Comparison of ENCODE assay signal across 11 mouse cellular contexts in the genomic region with DNA sequence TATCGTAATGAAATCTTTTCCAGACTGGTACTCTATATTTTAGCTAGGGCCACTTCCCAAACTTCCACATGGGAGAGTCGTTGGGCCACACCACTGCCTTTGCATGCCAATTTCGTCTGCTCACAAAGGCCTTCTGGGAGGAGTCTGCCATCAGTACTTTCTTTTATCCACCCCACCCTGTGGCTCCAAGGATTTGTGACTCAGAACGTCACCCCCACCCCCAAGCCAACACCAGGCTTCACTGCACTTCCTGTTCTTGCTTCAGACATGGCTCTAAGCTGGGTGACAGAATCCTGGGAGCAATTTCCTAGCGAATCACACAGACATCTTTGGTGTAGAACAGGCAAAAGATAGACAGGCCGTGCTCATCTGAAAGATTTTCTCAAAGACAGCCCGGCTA. TPM values are rescaled to one million over a fixed set of nuclear protein-coding genes. Genes with fewer than 3 reads are reported as not detected.
DNase-seq lines count a peak whose midpoint lies in the region; ATAC-seq and TF ChIP-seq lines count a peak whose summit lies in the region.
"Had no signal": no experiment of that assay in that cellular context is flagged by ENCODE, and none has a peak within 500 bp of the region (broad histone marks: within the 10 kb centered on the region; RNA-seq: fewer than 3 reads in every experiment).

No protein-coding gene starts in this region.

- H3ac ChIP-seq in C2C12 (ENCODE audit: control insufficient read depth, insufficient read length, low read depth): peak overlapping the region; percentile 15

- peaks cover 32 to 39% of the 10 kb centered on the region in 2 experiments for H3K4me1 ChIP-seq in ES-E14 (ENCODE audit: control insufficient read depth in 2 of 2, insufficient read depth in 2 of 2, low read length in 2 of 2, poor library complexity in 1 of 2)
- H3K4me1 ChIP-seq in embryonic facial prominence, embryonic 14.5 days (ENCODE audit: control insufficient read depth, insufficient read depth, low read length): no peaks in the 10 kb centered on the region
- H3K4me1 ChIP-seq in hindbrain, embryonic 12.5 days: peaks cover 5% of the 10 kb centered on the region; the same call in 1 of the 2 replicates
- H3K4me1 ChIP-seq: hindbrain, embryonic 13.5 days had no signal

- no peak for ATAC-seq in embryonic facial prominence, embryonic 14.5 days (ENCODE audit: low read depth)
- no peak for ATAC-seq in hindbrain, embryonic 12.5 days (ENCODE audit: low FRiP score)

- in situ Hi-C loops in ES-E14 (cut with MboI; ENCODE audit: low sequenced_read_pairs in 2 of 2, unreplicated experiment in 2 of 2): no loop called here

- no peaks in the 10 kb centered on the region for H3K27me3 ChIP-seq in C2C12 (ENCODE audit: control insufficient read depth, insufficient read depth, insufficient read length)
- no peaks in the 10 kb centered on the region for H3K27me3 ChIP-seq in embryonic facial prominence, embryonic 14.5 days (replicated peaks; ENCODE audit: control insufficient read depth, insufficient read depth, low read length)
- H3K27me3 ChIP-seq in hindbrain, embryonic 12.5 days: no peaks in the 10 kb centered on the region
- H3K27me3 ChIP-seq: embryonic facial prominence, embryonic 13.5 days; hindbrain, embryonic 13.5 days had no signal

- DNase-seq in ES-E14 (ENCODE audit: low read depth, low spot score): no peak
- no peak for DNase-seq in embryonic facial prominence, embryonic 14.5 days (ENCODE audit: low spot score)
- DNase-seq in heart, postnatal 4 days: peak; percentile 33
- no peak for DNase-seq in cerebellum, adult 11 months
- no peak for DNase-seq in liver

- H3K4me2 ChIP-seq in embryonic facial prominence, embryonic 14.5 days (ENCODE audit: low read depth, low read length): no peak overlapping the region
- no peak overlapping the region for H3K4me2 ChIP-seq in hindbrain, embryonic 12.5 days (replicated peaks)
- H3K4me2 ChIP-seq: embryonic facial prominence, embryonic 13.5 days; hindbrain, embryonic 13.5 days had no signal

- H3K9me3 ChIP-seq in ES-E14 (ENCODE audit: control insufficient read depth, insufficient read depth, low read depth, low read length): no peaks in the 10 kb centered on the region
- H3K9me3 ChIP-seq in embryonic facial prominence, embryonic 14.5 days (ENCODE audit: control insufficient read depth, low read length): no peaks in the 10 kb centered on the region
- H3K9me3 ChIP-seq in hindbrain, embryonic 12.5 days (replicated peaks): no peaks in the 10 kb centered on the region
- H3K9me3 ChIP-seq: embryonic facial prominence, embryonic 13.5 days; hindbrain, embryonic 13.5 days had no signal

- H3K36me3 ChIP-seq in C2C12 (ENCODE audit: control insufficient read depth, insufficient read depth) (peaks cover 41% of the 10 kb centered on the region), ES-E14 (ENCODE audit: control insufficient read depth, insufficient read depth, low read length, poor library complexity, severe bottlenecking) (peaks cover 33% of the 10 kb centered on the region)
- H3K36me3 ChIP-seq in embryonic facial prominence, embryonic 14.5 days (ENCODE audit: control insufficient read depth, insufficient read depth, low read length): peaks cover 47% of the 10 kb centered on the region
- peaks cover 44% of the 10 kb centered on the region for H3K36me3 ChIP-seq in hindbrain, embryonic 12.5 days

- H3K4me3 ChIP-seq in C2C12 (ENCODE audit: insufficient read depth, poor library complexity, severe bottlenecking) (no peak overlapping the region), ES-E14 (ENCODE audit: insufficient read depth in 1 of 2, low read depth in 1 of 2, low read length in 2 of 2, poor library complexity in 1 of 2, severe bottlenecking in 1 of 2) (no peak overlapping the region)
- H3K4me3 ChIP-seq in embryonic facial prominence, embryonic 14.5 days (ENCODE audit: low read depth, low read length): no peak overlapping the region
- H3K4me3 ChIP-seq in hindbrain, embryonic 12.5 days: no peak overlapping the region
- H3K4me3 ChIP-seq: embryonic facial prominence, embryonic 13.5 days; hindbrain, embryonic 13.5 days had no signal

- peak overlapping the region; percentile 55; the same call in 1 of the 2 replicates for H3K27ac ChIP-seq in ES-E14 (ENCODE audit: insufficient read depth, low read depth, low read length, poor library complexity, severe bottlenecking)
- no peak overlapping the region for H3K27ac ChIP-seq in embryonic facial prominence, embryonic 14.5 days (replicated peaks; ENCODE audit: low read depth, low read length)
- H3K27ac ChIP-seq in hindbrain, embryonic 12.5 days: no peak overlapping the region
- H3K27ac ChIP-seq: embryonic facial prominence, embryonic 13.5 days; hindbrain, embryonic 13.5 days had no signal

- WGBS in embryonic facial prominence, embryonic 14.5 days: 57% methylated on average over 7 of the region's 7 CpGs
- 69% methylated on average over 7 of the region's 7 CpGs for WGBS in hindbrain, embryonic 12.5 days

- H3K79me2 ChIP-seq in C2C12 (ENCODE audit: control insufficient read depth, insufficient read depth): no peaks in the 10 kb centered on the region

- TF ChIP-seq CTCF in C2C12 (IDR thresholded peaks at IDR 0.05; ENCODE audit: control insufficient read depth, insufficient read depth, insufficient read length): no peak

- peak overlapping the region; percentile 41; the same call in 1 of the 2 replicates for H3K9ac ChIP-seq in ES-E14 (ENCODE audit: insufficient read depth, low read depth, low read length, poor library complexity, severe bottlenecking)
- peak overlapping the region; percentile 34; the same call in 1 of the 2 replicates for H3K9ac ChIP-seq in embryonic facial prominence, embryonic 14.5 days (ENCODE audit: low read depth, low read length)
- no peak overlapping the region for H3K9ac ChIP-seq in hindbrain, embryonic 12.5 days
- H3K9ac ChIP-seq: embryonic facial prominence, embryonic 13.5 days; hindbrain, embryonic 13.5 days had no signal

- H3K79me3 ChIP-seq in C2C12 (ENCODE audit: low read depth): peaks cover 2% of the 10 kb centered on the region

TF ChIP-seq in C2C12, 6 proteins besides CTCF, POLR2A, EP300 and RAD21:
- TF ChIP-seq CEBPB (IDR thresholded peaks at IDR 0.05; ENCODE audit: low read depth) (peak; percentile 19), MAX (IDR thresholded peaks at IDR 0.05) (no peak)

TF ChIP-seq in ES-E14, 5 proteins besides CTCF, POLR2A, EP300 and RAD21:
- TF ChIP-seq CHD2 (IDR thresholded peaks at IDR 0.05; ENCODE audit: low read depth, low read length) (no peak), MAFK (IDR thresholded peaks at IDR 0.05; ENCODE audit: insufficient read depth, low read depth, low read length) (no peak), HCFC1 (IDR thresholded peaks at IDR 0.05; ENCODE audit: borderline replicate concordance, insufficient read depth, low read length) (no peak), ZNF384 (IDR thresholded peaks at IDR 0.05; ENCODE audit: low read depth, low read length) (no peak), ZC3H11A (IDR thresholded peaks at IDR 0.05; ENCODE audit: borderline replicate concordance, low read depth, low read length) (no peak)

RNA-seq across cellular contexts. Expression of a gene that starts 3.6 kb away (rescaled TPM):
- polyA plus RNA-seq in C2C12 (2012; fragmentation: generic; extraction: Trizol): 5.4 TPM
- total RNA-seq in ES-E14 (2012; rRNA removed): 10.5 and 13.3 TPM in 2 replicates
- polyA plus RNA-seq in embryonic facial prominence, embryonic 14.5 days (2014; fragmentation: Nextera tagmentation; extraction: Ambion mirVana): 1.9 and 2.7 TPM in 2 replicates
- total RNA-seq in heart, postnatal 4 days (2021): 1 to 10 TPM; 1.6 to 4.0 TPM
- polyA plus RNA-seq in hindbrain, embryonic 12.5 days (2016; fragmentation: Nextera tagmentation; extraction: Ambion mirVana): 0.43 TPM in 1 of 2 replicates, not detected in the other
- total RNA-seq: adrenal gland, adult 18-20 months had no signal
- polyA plus RNA-seq: embryonic facial prominence, embryonic 13.5 days had no signal

RNA-seq across cellular contexts. Expression of a gene that starts 17.1 kb away (rescaled TPM):
- polyA plus RNA-seq in C2C12 (2012; fragmentation: generic; extraction: Trizol): 13.1 TPM
- 6.2 and 6.8 TPM in 2 replicates for total RNA-seq in ES-E14 (2012; rRNA removed)
- 3.7 and 4.5 TPM in 2 replicates for polyA plus RNA-seq in embryonic facial prominence, embryonic 14.5 days (2014; fragmentation: Nextera tagmentation; extraction: Ambion mirVana)
- total RNA-seq in heart, postnatal 4 days (2021): 10 to 100 TPM; 57.5 to 64.5 TPM
- polyA plus RNA-seq in hindbrain, embryonic 12.5 days (2016; fragmentation: Nextera tagmentation; extraction: Ambion mirVana): 6.3 and 7.6 TPM in 2 replicates

RNA-seq across cellular contexts. Expression of a gene that starts 41.5 kb away (rescaled TPM):
- 12.8 TPM for polyA plus RNA-seq in C2C12 (2012; fragmentation: generic; extraction: Trizol)
- total RNA-seq in ES-E14 (2012; rRNA removed): 42.0 and 48.5 TPM in 2 replicates
- 18.8 and 19.4 TPM in 2 replicates for polyA plus RNA-seq in embryonic facial prominence, embryonic 14.5 days (2014; fragmentation: Nextera tagmentation; extraction: Ambion mirVana)
- total RNA-seq in heart, postnatal 4 days (2021): 10 to 100 TPM; 34.9 to 36.8 TPM
- polyA plus RNA-seq in hindbrain, embryonic 12.5 days (2016; fragmentation: Nextera tagmentation; extraction: Ambion mirVana): 28.1 and 28.7 TPM in 2 replicates

RNA-seq across cellular contexts. Expression of a gene that starts 58.1 kb away (rescaled TPM):
- 0.13 TPM for polyA plus RNA-seq in C2C12 (2012; fragmentation: generic; extraction: Trizol)
- total RNA-seq in ES-E14 (2012; rRNA removed): 0.76 and 0.79 TPM in 2 replicates
- 0.08 TPM in 1 of 2 replicates, not detected in the other for polyA plus RNA-seq in embryonic facial prominence, embryonic 14.5 days (2014; fragmentation: Nextera tagmentation; extraction: Ambion mirVana)
- 10 to 100 TPM; 32.5 to 33.6 TPM for total RNA-seq in heart, postnatal 4 days (2021)
- polyA plus RNA-seq in hindbrain, embryonic 12.5 days (2016; fragmentation: Nextera tagmentation; extraction: Ambion mirVana): not detected in 2 replicates
- total RNA-seq: megakaryocyte, adult 5-6 weeks had no signal
- polyA plus RNA-seq: embryonic facial prominence, embryonic 13.5 days had no signal
